Mouse (Mus musculus): ENCODE results near the gene Pnldc1. TPM values are rescaled to one million over a fixed set of nuclear protein-coding genes. Genes with fewer than 3 reads are reported as not detected.

Pnldc1 gene
- polyA plus RNA-seq, 1 experiment from 2014 or later: 1.7 TPM

GRCm38 (mm10) chr17:12881216-12881615 lies 28.8 kb downstream of the Pnldc1 start:
- H3K4me2 ChIP-seq (ENCODE audit: low read depth, severe bottlenecking): no peak overlapping the region
- no peak overlapping the region for H3K4me3 ChIP-seq (ENCODE audit: low read depth, low read length)
- ATAC-seq (ENCODE audit: insufficient number of reproducible peaks, low FRiP score, low TSS enrichment, low read depth) (no peak), DNase-seq (ENCODE audit: low spot score) (no peak)
- H3K36me3 ChIP-seq (ENCODE audit: control insufficient read depth, insufficient read depth, low read length): no peaks in the 10 kb centered on the region
- no peak overlapping the region for H3K9ac ChIP-seq (ENCODE audit: low read length)
- H3K4me1 ChIP-seq (ENCODE audit: control insufficient read depth, insufficient read depth, low read length): no peaks in the 10 kb centered on the region
- H3K27ac ChIP-seq (replicated peaks; ENCODE audit: low read depth, low read length): no peak overlapping the region
- H3K27me3 ChIP-seq (ENCODE audit: control insufficient read depth, insufficient read depth, low read length): no peaks in the 10 kb centered on the region
- WGBS: 84% methylated on average over 1 of the region's 1 CpGs
- H3K9me3 ChIP-seq (ENCODE audit: control insufficient read depth, low read length): no peaks in the 10 kb centered on the region

- DNase-seq (ENCODE audit: low spot score) (peak; percentile 86), ATAC-seq (ENCODE audit: insufficient number of reproducible peaks, low FRiP score, low TSS enrichment, low read depth) (peak; percentile 36; the same call in 1 of the 2 replicates)
- no peak overlapping the region for H3K4me3 ChIP-seq (ENCODE audit: low read depth, low read length)
- no peaks in the 10 kb centered on the region for H3K4me1 ChIP-seq (ENCODE audit: control insufficient read depth, insufficient read depth, low read length)
- peak overlapping the region; percentile 19; the same call in 1 of the 2 replicates for H3K4me2 ChIP-seq (ENCODE audit: low read depth, severe bottlenecking)
- no peaks in the 10 kb centered on the region for H3K36me3 ChIP-seq (ENCODE audit: control insufficient read depth, insufficient read depth, low read length)
- H3K27ac ChIP-seq (replicated peaks; ENCODE audit: low read depth, low read length): no peak overlapping the region
- 3% methylated on average over 14 of the region's 14 CpGs for WGBS
- no peaks in the 10 kb centered on the region for H3K27me3 ChIP-seq (ENCODE audit: control insufficient read depth, insufficient read depth, low read length)
- no peaks in the 10 kb centered on the region for H3K9me3 ChIP-seq (ENCODE audit: control insufficient read depth, low read length)
- no peak overlapping the region for H3K9ac ChIP-seq (ENCODE audit: low read length)
These were observed 29.9 kb downstream of the Pnldc1 start for GRCm38 (mm10) chr17:12880178-12880577.

- 80% methylated on average over 5 of the region's 5 CpGs for WGBS
- H3K27ac ChIP-seq (replicated peaks; ENCODE audit: low read depth, low read length): no peak within 1 kb of the TSS
- ATAC-seq (ENCODE audit: insufficient number of reproducible peaks, low FRiP score, low TSS enrichment, low read depth): no peak
These were observed 34.3 kb downstream of the Pnldc1 start, which contains the start of gene Mrgprh for GRCm38 (mm10) chr17:12875734-12876133. Mrgprh (plus strand) TSS chr17:12876034.

GRCm38 (mm10) chr17:12872275-12873028 lies 37.6 kb downstream of the Pnldc1 start:
- peaks cover 14% of the 10 kb centered on the region for H3K4me1 ChIP-seq (ENCODE audit: control insufficient read depth, insufficient read depth, low read length)
- WGBS: 28% methylated on average over 16 of the region's 16 CpGs
- H3K27ac ChIP-seq (replicated peaks; ENCODE audit: low read depth, low read length): no peak overlapping the region
- H3K9me3 ChIP-seq (ENCODE audit: control insufficient read depth, low read length): no peaks in the 10 kb centered on the region
- H3K4me3 ChIP-seq (ENCODE audit: low read depth, low read length): no peak overlapping the region
- ATAC-seq (ENCODE audit: insufficient number of reproducible peaks, low FRiP score, low TSS enrichment, low read depth): peak; percentile 33; the same call in 1 of the 2 replicates
- no peak overlapping the region for H3K9ac ChIP-seq (ENCODE audit: low read length)
- no peak overlapping the region for H3K4me2 ChIP-seq (ENCODE audit: low read depth, severe bottlenecking)
- H3K27me3 ChIP-seq (ENCODE audit: control insufficient read depth, insufficient read depth, low read length): no peaks in the 10 kb centered on the region
- peak; percentile 56 for DNase-seq (ENCODE audit: low spot score)
- no peaks in the 10 kb centered on the region for H3K36me3 ChIP-seq (ENCODE audit: control insufficient read depth, insufficient read depth, low read length)

More at GRCm38 (mm10) chr17:12875734-12876133, 34.3 kb downstream of the Pnldc1 start, which contains the start of gene Mrgprh:
- H3K9me3 ChIP-seq (ENCODE audit: control insufficient read depth, low read length): no peaks in the 10 kb centered on the region
- peaks cover 10% of the 10 kb centered on the region for H3K4me1 ChIP-seq (ENCODE audit: control insufficient read depth, insufficient read depth, low read length)
- no peak for DNase-seq (ENCODE audit: low spot score)
- H3K36me3 ChIP-seq (ENCODE audit: control insufficient read depth, insufficient read depth, low read length): no peaks in the 10 kb centered on the region
- no peak within 1 kb of the TSS for H3K4me2 ChIP-seq (ENCODE audit: low read depth, severe bottlenecking)
- no peak within 1 kb of the TSS for H3K9ac ChIP-seq (ENCODE audit: low read length)
- H3K4me3 ChIP-seq (ENCODE audit: low read depth, low read length): no peak within 1 kb of the TSS
- H3K27me3 ChIP-seq (ENCODE audit: control insufficient read depth, insufficient read depth, low read length): no peaks in the 10 kb centered on the region

- ATAC-seq (ENCODE audit: insufficient number of reproducible peaks, low FRiP score, low TSS enrichment, low read depth) (no peak), DNase-seq (ENCODE audit: low spot score) (no peak)
- H3K27ac ChIP-seq (replicated peaks; ENCODE audit: low read depth, low read length): 0 out of 2 replicates have a peak overlapping the region, but pooled peaks have one; percentile 58
- H3K9ac ChIP-seq (ENCODE audit: low read length): no peak overlapping the region
- WGBS: 13% methylated on average over 4 of the region's 4 CpGs
- no peaks in the 10 kb centered on the region for H3K27me3 ChIP-seq (ENCODE audit: control insufficient read depth, insufficient read depth, low read length)
- no peak overlapping the region for H3K4me2 ChIP-seq (ENCODE audit: low read depth, severe bottlenecking)
- H3K9me3 ChIP-seq (ENCODE audit: control insufficient read depth, low read length): no peaks in the 10 kb centered on the region
- peaks cover 14% of the 10 kb centered on the region for H3K4me1 ChIP-seq (ENCODE audit: control insufficient read depth, insufficient read depth, low read length)
- H3K36me3 ChIP-seq (ENCODE audit: control insufficient read depth, insufficient read depth, low read length): no peaks in the 10 kb centered on the region
- H3K4me3 ChIP-seq (ENCODE audit: low read depth, low read length): no peak overlapping the region
These were observed 41.4 kb downstream of the Pnldc1 start for GRCm38 (mm10) chr17:12868640-12869039.

GRCm38 (mm10) chr17:12868043-12868442 lies 42.0 kb downstream of the Pnldc1 start, which contains the start of gene Mas1:
Mas1 (minus strand) TSS chr17:12868143.
- Histone ChIP-seq H3K27me3 (ENCODE audit: control insufficient read depth, insufficient read depth, low read length) (no peaks in the 10 kb centered on the region), H3K4me2 (ENCODE audit: low read depth, severe bottlenecking) (no peak within 1 kb of the TSS), H3K36me3 (ENCODE audit: control insufficient read depth, insufficient read depth, low read length) (no peaks in the 10 kb centered on the region), H3K9ac (ENCODE audit: low read length) (no peak within 1 kb of the TSS), H3K27ac (replicated peaks; ENCODE audit: low read depth, low read length) (0 out of 2 replicates have a peak within 1 kb of the TSS, but pooled peaks have one; percentile 58), H3K9me3 (ENCODE audit: control insufficient read depth, low read length) (no peaks in the 10 kb centered on the region), H3K4me1 (ENCODE audit: control insufficient read depth, insufficient read depth, low read length) (peaks cover 14% of the 10 kb centered on the region), H3K4me3 (ENCODE audit: low read depth, low read length) (no peak within 1 kb of the TSS)
- 35% methylated on average over 2 of the region's 2 CpGs for WGBS
- ATAC-seq (ENCODE audit: insufficient number of reproducible peaks, low FRiP score, low TSS enrichment, low read depth): no peak
- DNase-seq (ENCODE audit: low spot score): no peak

- H3K9me3 ChIP-seq (ENCODE audit: control insufficient read depth, low read length): no peaks in the 10 kb centered on the region
- peaks cover 7% of the 10 kb centered on the region for H3K4me1 ChIP-seq (ENCODE audit: control insufficient read depth, insufficient read depth, low read length)
- no peak overlapping the region for H3K4me2 ChIP-seq (ENCODE audit: low read depth, severe bottlenecking)
- H3K9ac ChIP-seq (ENCODE audit: low read length): no peak overlapping the region
- H3K4me3 ChIP-seq (ENCODE audit: low read depth, low read length): no peak overlapping the region
- 85% methylated on average over 10 of the region's 10 CpGs for WGBS
- DNase-seq (ENCODE audit: low spot score): no peak
- H3K27me3 ChIP-seq (ENCODE audit: control insufficient read depth, insufficient read depth, low read length): no peaks in the 10 kb centered on the region
- H3K27ac ChIP-seq (replicated peaks; ENCODE audit: low read depth, low read length): no peak overlapping the region
- no peaks in the 10 kb centered on the region for H3K36me3 ChIP-seq (ENCODE audit: control insufficient read depth, insufficient read depth, low read length)
- no peak for ATAC-seq (ENCODE audit: insufficient number of reproducible peaks, low FRiP score, low TSS enrichment, low read depth)
These were observed 43.2 kb downstream of the Pnldc1 start for GRCm38 (mm10) chr17:12866853-12867252.

- H3K27me3 ChIP-seq (ENCODE audit: control insufficient read depth, insufficient read depth, low read length): no peaks in the 10 kb centered on the region
- H3K36me3 ChIP-seq (ENCODE audit: control insufficient read depth, insufficient read depth, low read length): no peaks in the 10 kb centered on the region
- DNase-seq (ENCODE audit: low spot score) (no peak), ATAC-seq (ENCODE audit: insufficient number of reproducible peaks, low FRiP score, low TSS enrichment, low read depth) (no peak)
- 84% methylated on average over 3 of the region's 3 CpGs for WGBS
- H3K4me1 ChIP-seq (ENCODE audit: control insufficient read depth, insufficient read depth, low read length): peaks cover 5% of the 10 kb centered on the region
- H3K4me2 ChIP-seq (ENCODE audit: low read depth, severe bottlenecking): no peak overlapping the region
- H3K27ac ChIP-seq (replicated peaks; ENCODE audit: low read depth, low read length): no peak overlapping the region
- no peaks in the 10 kb centered on the region for H3K9me3 ChIP-seq (ENCODE audit: control insufficient read depth, low read length)
- no peak overlapping the region for H3K4me3 ChIP-seq (ENCODE audit: low read depth, low read length)
- no peak overlapping the region for H3K9ac ChIP-seq (ENCODE audit: low read length)
These were observed 44.6 kb downstream of the Pnldc1 start for GRCm38 (mm10) chr17:12865407-12865806.
